Mouse (Mus musculus) olfactory bulb, adult 2 months (tissue): ENCODE results near the gene Eno3.

ENCODE experiments used
- CTCF ChIP-seq: fragments of 200-500 bp; IDR thresholded peaks from 2 replicates; pipeline ENCODE4 v1.5.1; 2012; ENCODE audit warnings: low read depth, mild to moderate bottlenecking, low read length, moderate library complexity; ENCODE audit not compliant: insufficient read depth
- POLR2A ChIP-seq: fragments of 200-500 bp; IDR thresholded peaks from 2 replicates; pipeline ENCODE4 v1.6.1; 2012; ENCODE audit warnings: mild to moderate bottlenecking, low read depth, low read length, moderate library complexity; ENCODE audit not compliant: insufficient read depth

DNA sequence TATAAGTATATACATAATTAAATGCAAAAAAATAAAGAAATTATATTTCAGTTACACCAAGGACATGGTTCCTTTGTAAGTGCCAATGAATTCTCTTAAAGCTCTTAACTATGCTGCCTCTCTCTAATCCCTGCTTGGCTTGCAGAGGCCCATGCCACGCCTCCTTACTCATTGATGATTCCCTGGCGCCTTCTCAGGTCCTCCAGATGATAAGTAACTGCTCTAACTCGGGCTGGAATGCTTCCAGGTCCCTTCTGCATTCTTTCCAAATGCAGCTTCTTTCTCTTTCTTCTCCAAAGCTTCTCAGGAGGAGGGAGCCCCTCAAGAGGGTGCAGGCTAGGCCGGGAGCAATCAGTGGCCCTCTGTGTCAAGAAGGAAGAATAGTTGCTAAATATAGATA lies 32.6 kb downstream of the Eno3 start:
- no peak for TF ChIP-seq POLR2A
- no peak for TF ChIP-seq CTCF
